Comparison of ENCODE assay signal across 13 mouse cellular contexts in genomic region chr6:72370091-72370490, GRCm38 (mm10). TPM values are rescaled to one million over a fixed set of nuclear protein-coding genes. Genes with fewer than 3 reads are reported as not detected.
DNase-seq lines count a peak whose midpoint lies in the region; ATAC-seq and TF ChIP-seq lines count a peak whose summit lies in the region.
"Had no signal": no experiment of that assay in that cellular context is flagged by ENCODE, and none has a peak within 500 bp of the region (broad histone marks: within the 10 kb centered on the region; RNA-seq: fewer than 3 reads in every experiment).

No protein-coding gene starts in this region.

- no peak for TF ChIP-seq EP300 in liver, postnatal 0 days (IDR thresholded peaks at IDR 0.05; ENCODE audit: low read depth)

- no peak for ATAC-seq in liver, embryonic 11.5 days (replicated peaks; ENCODE audit: low FRiP score)
- no peak for ATAC-seq in liver, postnatal 0 days
- no peak for ATAC-seq in forebrain, embryonic 11.5 days (replicated peaks; ENCODE audit: low FRiP score)
- ATAC-seq: midbrain, embryonic 15.5 days had no signal

- H3K9ac ChIP-seq in liver, embryonic 11.5 days (ENCODE audit: low read depth, low read length): no peak overlapping the region
- no peak overlapping the region for H3K9ac ChIP-seq in liver, postnatal 0 days (replicated peaks)
- H3K9ac ChIP-seq in forebrain, embryonic 11.5 days (ENCODE audit: low read length): no peak overlapping the region
- H3K9ac ChIP-seq: midbrain, embryonic 15.5 days; neural tube, embryonic 13.5 days had no signal

- H3K27ac ChIP-seq in liver, embryonic 11.5 days (ENCODE audit: low read depth, low read length): peak overlapping the region; percentile 13; the same call in 1 of the 2 replicates
- H3K27ac ChIP-seq in liver, postnatal 0 days (ENCODE audit: low read depth): no peak overlapping the region; the same call in 1 of the 2 replicates
- H3K27ac ChIP-seq in forebrain, embryonic 11.5 days (ENCODE audit: low read depth, low read length): no peak overlapping the region
- H3K27ac ChIP-seq: kidney, postnatal 0 days; midbrain, embryonic 15.5 days; neural tube, embryonic 13.5 days had no signal

- H3K36me3 ChIP-seq in liver, embryonic 11.5 days (ENCODE audit: control insufficient read depth, insufficient read depth, low read length): peaks cover 9% of the 10 kb centered on the region; the same call in 1 of the 2 replicates
- peaks cover 12% of the 10 kb centered on the region for H3K36me3 ChIP-seq in liver, postnatal 0 days (replicated peaks; ENCODE audit: insufficient read depth, low read length)
- H3K36me3 ChIP-seq in forebrain, embryonic 11.5 days (ENCODE audit: control insufficient read depth, insufficient read depth, low read length): no peaks in the 10 kb centered on the region
- H3K36me3 ChIP-seq: midbrain, embryonic 15.5 days; neural tube, embryonic 13.5 days had no signal

- intact Hi-C loops in left cerebral cortex, postnatal 25 days (cut with DNase I): no loop called here

- 78% methylated on average over 12 of the region's 12 CpGs for WGBS in liver, embryonic 11.5 days
- 85% methylated on average over 12 of the region's 12 CpGs for WGBS in liver, postnatal 0 days (ENCODE audit: insufficient replicate concordance)
- WGBS in forebrain, embryonic 11.5 days: 85% methylated on average over 12 of the region's 12 CpGs

- TF ChIP-seq CTCF in liver, postnatal 0 days (IDR thresholded peaks at IDR 0.05; ENCODE audit: low read depth): no peak

- DNase-seq in liver, embryonic 11.5 days (ENCODE audit: low spot score): no peak
- DNase-seq in liver, postnatal 0 days: no peak
- peak; percentile 78 for DNase-seq in 3T3-L1 (ENCODE audit: low read depth, low spot score)
- DNase-seq in adipocyte (ENCODE audit: low spot score): peak; percentile 54
- DNase-seq in heart, postnatal 4 days: peak; percentile 36
- DNase-seq in forebrain, embryonic 11.5 days (ENCODE audit: low spot score): no peak
- DNase-seq in left cerebral cortex, postnatal 25 days (ENCODE audit: low spot score in 2 of 2): no peak
- DNase-seq: cerebellum, adult 8-10 months; embryo, embryonic 11 days; layer of hippocampus, adult 9-11 months had no signal

- H3K4me2 ChIP-seq in liver, embryonic 11.5 days: no peak overlapping the region
- H3K4me2 ChIP-seq in liver, postnatal 0 days (ENCODE audit: low read depth, low read length): no peak overlapping the region
- H3K4me2 ChIP-seq in forebrain, embryonic 11.5 days (ENCODE audit: low read depth, low read length, severe bottlenecking): no peak overlapping the region
- H3K4me2 ChIP-seq: midbrain, embryonic 15.5 days; neural tube, embryonic 13.5 days had no signal

- H3K27me3 ChIP-seq in liver, embryonic 11.5 days (replicated peaks; ENCODE audit: control insufficient read depth, insufficient read depth, low read length): no peaks in the 10 kb centered on the region
- no peaks in the 10 kb centered on the region for H3K27me3 ChIP-seq in liver, postnatal 0 days (ENCODE audit: insufficient read depth, low read length)
- no peaks in the 10 kb centered on the region for H3K27me3 ChIP-seq in forebrain, embryonic 11.5 days (ENCODE audit: control insufficient read depth, insufficient read depth, low read length)
- H3K27me3 ChIP-seq: midbrain, embryonic 15.5 days; neural tube, embryonic 13.5 days had no signal

- no peak overlapping the region for H3K4me3 ChIP-seq in liver, embryonic 11.5 days (ENCODE audit: low read depth, low read length)
- no peak overlapping the region for H3K4me3 ChIP-seq in liver, postnatal 0 days (ENCODE audit: low read depth, low read length)
- no peak overlapping the region for H3K4me3 ChIP-seq in forebrain, embryonic 11.5 days (ENCODE audit: low read depth, low read length)
- H3K4me3 ChIP-seq: midbrain, embryonic 15.5 days; neural tube, embryonic 13.5 days had no signal

- H3K4me1 ChIP-seq in liver, embryonic 11.5 days (replicated peaks; ENCODE audit: control insufficient read depth, insufficient read depth, low read length): peaks cover 38% of the 10 kb centered on the region
- H3K4me1 ChIP-seq in liver, postnatal 0 days (ENCODE audit: insufficient read depth): peaks cover 34% of the 10 kb centered on the region
- no peaks in the 10 kb centered on the region for H3K4me1 ChIP-seq in forebrain, embryonic 11.5 days (replicated peaks; ENCODE audit: control insufficient read depth, insufficient read depth, low read length)
- H3K4me1 ChIP-seq: midbrain, embryonic 15.5 days had no signal

- no peaks in the 10 kb centered on the region for H3K9me3 ChIP-seq in liver, embryonic 11.5 days (ENCODE audit: control insufficient read depth, low read length)
- H3K9me3 ChIP-seq in liver, postnatal 0 days (ENCODE audit: low read length): no peaks in the 10 kb centered on the region
- no peaks in the 10 kb centered on the region for H3K9me3 ChIP-seq in forebrain, embryonic 11.5 days (ENCODE audit: control insufficient read depth, low read length)
- H3K9me3 ChIP-seq: midbrain, embryonic 15.5 days; neural tube, embryonic 13.5 days had no signal

RNA-seq across cellular contexts. Expression of gene Rnf181, which starts 3.3 kb away (rescaled TPM):
- polyA plus RNA-seq in liver, embryonic 11.5 days (2014; fragmentation: Nextera tagmentation; extraction: Ambion mirVana): 106 and 112 TPM in 2 replicates
- polyA plus RNA-seq in liver, postnatal 0 days (2015; fragmentation: Nextera tagmentation; extraction: Ambion mirVana): 61.0 and 63.2 TPM in 2 replicates
- total RNA-seq in heart, postnatal 4 days (2021): 10 to 100 TPM; 41.1 to 42.4 TPM
- 102 and 106 TPM in 2 replicates for polyA plus RNA-seq in forebrain, embryonic 11.5 days (2014; fragmentation: Nextera tagmentation; extraction: Ambion mirVana)
- 10 to 100 TPM; 69.9 to 71.1 TPM for total RNA-seq in left cerebral cortex, postnatal 25 days (2021)

RNA-seq across cellular contexts. Expression of gene Vamp5, which starts 10.2 kb away (rescaled TPM):
- 164 and 181 TPM in 2 replicates for polyA plus RNA-seq in liver, embryonic 11.5 days (2014; fragmentation: Nextera tagmentation; extraction: Ambion mirVana)
- 50.8 and 53.1 TPM in 2 replicates for polyA plus RNA-seq in liver, postnatal 0 days (2015; fragmentation: Nextera tagmentation; extraction: Ambion mirVana)
- 10 to 100 TPM; 33.4 to 36.0 TPM for total RNA-seq in heart, postnatal 4 days (2021)
- polyA plus RNA-seq in forebrain, embryonic 11.5 days (2014; fragmentation: Nextera tagmentation; extraction: Ambion mirVana): 8.1 and 11.9 TPM in 2 replicates
- 1 to 10 TPM; 4.0 to 4.6 TPM for total RNA-seq in left cerebral cortex, postnatal 25 days (2021)

RNA-seq across cellular contexts. Expression of gene Tmem150a, which starts 14.8 kb away (rescaled TPM):
- polyA plus RNA-seq in liver, embryonic 11.5 days (2014; fragmentation: Nextera tagmentation; extraction: Ambion mirVana): 39.5 and 40.3 TPM in 2 replicates
- 92.3 and 113 TPM in 2 replicates for polyA plus RNA-seq in liver, postnatal 0 days (2015; fragmentation: Nextera tagmentation; extraction: Ambion mirVana)
- total RNA-seq in heart, postnatal 4 days (2021): 10 to 100 TPM in 1 of 2 experiments, 1 to 10 TPM in 1; 9.8 to 12.3 TPM
- polyA plus RNA-seq in forebrain, embryonic 11.5 days (2014; fragmentation: Nextera tagmentation; extraction: Ambion mirVana): 4.2 and 4.6 TPM in 2 replicates
- total RNA-seq in left cerebral cortex, postnatal 25 days (2021): 1 to 10 TPM; 7.9 to 8.7 TPM

RNA-seq across cellular contexts. Expression of gene Vamp8, which starts 20.4 kb away (rescaled TPM):
- 265 and 274 TPM in 2 replicates for polyA plus RNA-seq in liver, embryonic 11.5 days (2014; fragmentation: Nextera tagmentation; extraction: Ambion mirVana)
- polyA plus RNA-seq in liver, postnatal 0 days (2015; fragmentation: Nextera tagmentation; extraction: Ambion mirVana): 263 and 277 TPM in 2 replicates
- total RNA-seq in heart, postnatal 4 days (2021): 100 to 1,000 TPM; 105 to 121 TPM
- polyA plus RNA-seq in forebrain, embryonic 11.5 days (2014; fragmentation: Nextera tagmentation; extraction: Ambion mirVana): 34.1 and 35.6 TPM in 2 replicates
- 10 to 100 TPM; 10.5 to 12.7 TPM for total RNA-seq in left cerebral cortex, postnatal 25 days (2021)

RNA-seq across cellular contexts. Expression of gene 0610030E20Rik, which starts 23.0 kb away (rescaled TPM):
- 17.1 and 19.4 TPM in 2 replicates for polyA plus RNA-seq in liver, embryonic 11.5 days (2014; fragmentation: Nextera tagmentation; extraction: Ambion mirVana)
- polyA plus RNA-seq in liver, postnatal 0 days (2015; fragmentation: Nextera tagmentation; extraction: Ambion mirVana): 13.0 and 13.3 TPM in 2 replicates
- 10 to 100 TPM; 12.7 to 13.0 TPM for total RNA-seq in heart, postnatal 4 days (2021)
- 21.4 and 21.5 TPM in 2 replicates for polyA plus RNA-seq in forebrain, embryonic 11.5 days (2014; fragmentation: Nextera tagmentation; extraction: Ambion mirVana)
- total RNA-seq in left cerebral cortex, postnatal 25 days (2021): 10 to 100 TPM; 15.1 to 16.9 TPM

Comparison
In these comparisons a context has a peak if more than half of its experiments do, and no peak if none do; other contexts are left out.
1. DNase-seq: peak in 3T3-L1 (single experiment), adipocyte (single experiment) and heart, postnatal 4 days (single experiment); none in liver, embryonic 11.5 days (single experiment), liver, postnatal 0 days (single experiment), forebrain, embryonic 11.5 days (single experiment) and left cerebral cortex, postnatal 25 days (0 of 2).